Mouse (Mus musculus) skeletal muscle tissue, postnatal 0 days (tissue): ENCODE results near the gene Atxn7l2. TPM values are rescaled to one million over a fixed set of nuclear protein-coding genes. Genes with fewer than 3 reads are reported as not detected.

Source experiments
- polyA plus RNA-seq: library from polyadenylated mRNA; unstranded; fragments of >200 nt; fragmentation: Nextera tagmentation; extraction: Ambion mirVana; gene quantifications from 2 replicates; pipeline ENCODE4 v1.2.1, GENCODE M21; 2015

Atxn7l2 gene
- 5.7 and 6.8 TPM in 2 replicates for polyA plus RNA-seq

GRCm38 (mm10) chr3:108210771-108211139, at the start of gene Atxn7l2:
Gene Atxn7l2 (minus strand): TSS chr3:108210934.

GRCm38 (mm10) chr3:108256719-108257637, 46.2 kb upstream of the Atxn7l2 start, which contains the start of gene Psma5:
Gene Psma5 (plus strand): TSS chr3:108256926.

DNA sequence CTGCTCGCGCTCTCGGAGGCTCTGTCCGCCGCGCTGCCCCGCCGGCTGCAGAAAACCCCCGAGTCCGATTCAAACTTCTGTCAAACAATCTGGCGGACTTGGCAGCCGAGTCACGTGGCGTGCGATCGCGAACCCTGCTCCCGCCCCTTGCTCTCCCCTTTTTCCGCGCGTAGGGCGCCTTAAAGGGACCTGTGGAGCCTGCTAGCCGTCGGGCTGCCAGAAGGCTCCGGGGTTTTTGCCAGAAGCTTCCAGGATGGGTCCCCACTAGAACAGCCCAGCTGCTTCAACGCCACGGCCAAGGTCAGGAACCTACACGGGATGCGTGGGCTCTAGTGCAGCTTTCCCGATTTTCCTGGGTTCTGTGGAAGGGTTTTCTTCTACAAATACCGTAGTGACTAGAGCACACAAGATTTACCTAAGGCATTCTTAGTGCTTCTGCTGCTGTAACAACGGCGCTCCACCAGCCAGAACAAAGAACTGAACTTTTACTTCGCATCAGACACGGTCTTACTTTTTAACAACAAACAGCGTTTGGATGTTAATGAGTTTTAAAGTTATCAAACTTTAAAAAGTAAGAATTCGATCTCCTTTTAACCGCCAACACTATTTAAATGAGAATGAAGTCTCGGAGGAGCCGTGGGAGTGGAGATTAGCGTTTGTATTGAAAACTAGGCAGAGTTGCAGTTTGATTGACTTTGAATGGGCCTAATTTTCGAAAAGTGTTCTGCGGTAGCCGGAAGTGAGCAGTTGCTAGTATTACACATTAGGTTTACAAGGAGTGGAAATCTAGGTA, 16.0 kb upstream of the Atxn7l2 start, which contains the start of gene Sypl2:
TSS of gene Sypl2 (minus strand) at position 91 of the 793 bp plus-strand sequence.

DNA sequence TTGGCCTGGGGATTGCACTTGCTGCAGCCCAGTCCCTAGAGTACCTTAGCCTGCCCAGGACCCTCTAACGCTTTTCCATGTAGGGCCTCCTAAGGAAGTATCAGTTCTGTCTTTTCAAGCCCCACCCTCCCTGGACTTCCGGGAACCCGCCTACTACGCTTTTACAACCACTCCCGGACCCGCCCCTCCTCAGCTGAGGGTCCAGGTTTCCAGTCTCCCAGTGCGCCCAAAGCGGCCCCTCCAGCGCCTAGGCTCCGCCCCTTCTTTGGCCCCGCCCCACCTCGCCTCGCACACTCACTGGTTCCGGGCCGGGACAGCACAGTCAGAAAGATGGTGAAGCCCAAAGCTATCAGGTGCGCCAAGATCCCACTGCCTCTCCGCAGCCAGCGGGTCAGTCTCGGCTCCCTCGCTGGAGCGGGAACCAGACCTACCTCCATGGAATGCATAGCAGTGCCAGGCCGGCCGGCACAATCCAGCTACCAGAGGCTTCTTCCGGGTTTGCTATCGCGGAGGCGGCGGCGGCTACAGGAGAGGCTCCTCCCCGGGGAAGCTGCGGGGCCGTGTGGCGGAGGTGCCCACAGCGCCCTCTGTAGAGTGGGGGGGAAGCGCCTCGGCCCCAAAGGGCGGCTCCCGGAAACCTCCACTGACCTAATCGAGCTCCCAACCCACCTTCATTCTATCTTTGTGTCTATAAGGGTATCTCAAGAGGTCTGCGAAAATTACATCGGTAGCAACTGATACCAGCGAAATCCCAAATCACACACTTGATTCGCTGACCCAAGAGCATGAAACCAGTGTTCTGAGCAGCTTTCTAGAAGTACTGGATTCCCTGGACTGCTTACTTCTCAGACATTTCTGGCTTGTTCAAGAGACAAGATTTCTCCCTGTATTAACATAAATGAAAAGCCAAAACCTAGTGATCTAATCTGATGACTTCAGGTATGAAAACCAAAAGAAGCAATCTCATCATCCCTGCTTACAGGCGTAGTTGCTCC, 10.1 kb downstream of the Atxn7l2 start, which contains the start of gene Cyb561d1:
TSS of gene Cyb561d1 (minus strand) at position 884 of the 995 bp plus-strand sequence.

DNA sequence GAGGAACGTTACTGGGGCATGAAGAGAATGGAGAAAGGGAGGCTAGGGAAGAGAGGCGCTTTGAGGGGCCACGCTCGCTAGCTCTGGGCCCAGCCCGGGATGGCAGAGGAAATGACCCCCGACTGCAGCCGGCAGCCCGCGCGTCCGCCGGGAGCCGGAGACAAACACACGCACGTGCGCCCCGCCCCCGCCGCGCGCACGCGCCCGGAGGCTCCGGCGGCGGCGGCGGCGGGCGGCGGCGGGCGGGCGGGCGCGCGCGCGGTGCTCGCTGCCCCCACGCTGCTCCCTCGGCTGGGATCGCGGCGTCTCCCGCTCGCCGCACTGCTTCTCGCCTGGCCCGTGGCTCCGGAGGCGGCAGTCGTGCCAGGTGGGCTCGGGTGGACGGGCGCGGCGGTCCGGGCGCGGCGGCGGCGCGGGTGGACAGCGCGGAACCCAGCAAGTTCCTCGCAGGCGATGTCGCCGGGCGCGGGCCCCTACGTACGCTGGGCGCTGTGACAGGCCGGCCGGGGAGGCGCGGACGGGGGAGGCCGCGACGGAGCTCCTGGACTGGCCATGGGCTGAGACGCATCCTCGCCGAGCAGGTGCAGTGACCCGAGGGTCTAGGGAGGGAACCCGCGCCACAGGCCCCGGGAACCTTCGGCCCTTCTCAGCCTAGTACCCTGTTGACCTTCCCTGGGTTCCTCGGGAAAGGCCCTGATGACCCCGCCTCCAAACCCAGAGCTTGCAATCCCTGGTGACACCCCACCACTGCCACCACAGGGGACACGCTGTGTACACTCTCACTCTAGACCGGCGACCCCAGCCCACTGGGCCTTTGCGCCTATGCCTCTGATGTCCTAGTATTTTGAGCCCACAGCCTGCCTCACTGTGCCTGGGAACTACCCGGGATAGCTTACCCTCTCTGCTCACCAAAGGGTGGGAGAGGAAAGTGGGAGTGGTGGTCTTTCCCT, 24.4 kb downstream of the Atxn7l2 start, which contains the start of gene Amigo1:
TSS of gene Amigo1 (plus strand) at position 238 of the 950 bp plus-strand sequence.

DNA sequence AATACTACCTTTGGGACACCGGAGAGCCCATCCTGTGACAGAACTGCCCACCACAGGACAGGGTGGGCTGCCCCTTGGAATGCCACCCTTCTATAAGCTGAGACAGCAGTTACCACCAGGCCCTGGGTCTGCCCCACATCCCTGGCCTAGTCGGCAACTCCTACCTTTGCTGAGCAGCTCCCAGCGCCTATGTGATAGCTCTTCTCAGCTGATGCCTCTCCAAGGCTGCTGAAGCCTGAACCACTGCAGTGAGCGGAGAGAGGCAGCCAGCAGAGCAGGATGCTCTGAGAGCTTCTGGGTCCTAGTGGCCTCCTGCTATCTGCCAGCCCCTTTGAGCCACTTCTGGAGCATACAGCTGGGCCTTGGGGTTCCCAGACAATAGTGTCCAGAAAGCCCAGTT, 56.1 kb downstream of the Atxn7l2 start, which contains the start of gene Gpr61:
TSS of gene Gpr61 (minus strand) at position 227 of the 400 bp plus-strand sequence.

Other genes starting within 250 kb of the Atxn7l2 start
- not detected in 2 replicates for gene Gstm3, start 241.7 kb downstream of the Atxn7l2 start, polyA plus RNA-seq
- 47.5 and 65.3 TPM in 2 replicates for gene Gstm2, start 224.5 kb downstream of the Atxn7l2 start, polyA plus RNA-seq
- gene Gstm1, start 193.0 kb downstream of the Atxn7l2 start, polyA plus RNA-seq = 115 and 116 TPM in 2 replicates
- 10.6 and 12.4 TPM in 2 replicates for gene Gstm4, start 166.0 kb downstream of the Atxn7l2 start, polyA plus RNA-seq
- gene Ampd2, start 124.3 kb downstream of the Atxn7l2 start, polyA plus RNA-seq = 10.6 and 13.3 TPM in 2 replicates
- gene Gnat2, start 118.1 kb downstream of the Atxn7l2 start, polyA plus RNA-seq = 0.22 and 0.27 TPM in 2 replicates
- 49.0 and 55.8 TPM in 2 replicates for gene Gnai3, start 64.8 kb downstream of the Atxn7l2 start, polyA plus RNA-seq
- 0.11 and 0.12 TPM in 2 replicates for gene Gpr61, start 56.1 kb downstream of the Atxn7l2 start, polyA plus RNA-seq
- gene Amigo1, start 24.6 kb downstream of the Atxn7l2 start, polyA plus RNA-seq = 16.6 and 16.9 TPM in 2 replicates
- 1.8 and 2.1 TPM in 2 replicates for gene Cyb561d1, start 9.7 kb downstream of the Atxn7l2 start, polyA plus RNA-seq
- gene Sypl2, start 15.7 kb upstream of the Atxn7l2 start, polyA plus RNA-seq = 204 and 213 TPM in 2 replicates
- gene Psma5, start 46.0 kb upstream of the Atxn7l2 start, polyA plus RNA-seq = 248 and 270 TPM in 2 replicates
- gene Sort1, start 73.1 kb upstream of the Atxn7l2 start, polyA plus RNA-seq = 10.5 and 11.2 TPM in 2 replicates
- gene Mybphl, start 154.0 kb upstream of the Atxn7l2 start, polyA plus RNA-seq = 0.29 and 0.33 TPM in 2 replicates
- gene Psrc1, start 172.9 kb upstream of the Atxn7l2 start, polyA plus RNA-seq = 6.3 and 6.4 TPM in 2 replicates
- gene Celsr2, start 204.6 kb upstream of the Atxn7l2 start, polyA plus RNA-seq = 0.76 and 1.8 TPM in 2 replicates
- gene Sars, start 234.3 kb upstream of the Atxn7l2 start, polyA plus RNA-seq = 68.8 and 83.1 TPM in 2 replicates